Mouse (Mus musculus) CH12.LX (cell line): ENCODE data around the gene Lcor. TPM values are rescaled to one million over a fixed set of nuclear protein-coding genes. Genes with fewer than 3 reads are reported as not detected.
A peak's percentile ranks its signal among the peaks of the same experiment; 100 is the strongest.

Experiments
- DNase-seq: peaks from one replicate; pipeline ENCODE4 v3.0.0-alpha.2; 2013; ENCODE audit errors: extremely low read depth
- H3K27ac ChIP-seq: 2 replicates; pipeline ENCODE4 v1.5.1; 2012; ENCODE audit warnings: low read depth, mild to moderate bottlenecking, control low read depth, moderate library complexity; ENCODE audit not compliant: insufficient read depth
- H3K27me3 ChIP-seq: replicated peaks from 2 replicates; pipeline ENCODE3; 2012; ENCODE audit warnings: inconsistent platforms
- H3K36me3 ChIP-seq, 2 experiments: replicated peaks in 1 of 2; 2 replicates each; pipeline versions ENCODE3 to v1.6.1; 2012; ENCODE audit warnings: inconsistent platforms in 1 of 2, low read length in 1 of 2, mild to moderate bottlenecking in 1 of 2, mixed read lengths in 1 of 2, moderate library complexity in 1 of 2; ENCODE audit not compliant: control insufficient read depth in 1 of 2, insufficient read depth in 1 of 2
- H3K4me1 ChIP-seq, 2 experiments: 2 replicates each; pipeline ENCODE4 v1.6.1; 2012; ENCODE audit warnings: inconsistent platforms in 1 of 2, moderate library complexity in 1 of 2; ENCODE audit not compliant: insufficient read depth in 2 of 2, control insufficient read depth in 1 of 2
- H3K4me2 ChIP-seq: 2 replicates; pipeline ENCODE4 v1.6.1; 2012; ENCODE audit warnings: low read depth, mild to moderate bottlenecking, control low read depth; ENCODE audit not compliant: poor library complexity, insufficient read depth, severe bottlenecking
- H3K4me3 ChIP-seq, 3 experiments: fragments of 150-350 bp in 1 of 3; sonication (generic) in 1 of 3; replicated peaks in 1 of 3; 2 replicates each; pipeline versions ENCODE3 to v1.5.1; 2011 to 2012; ENCODE audit warnings: low read depth in 2 of 3, low read length in 2 of 3, mild to moderate bottlenecking in 2 of 3, moderate library complexity in 2 of 3, control low read depth in 1 of 3, improper control_type of control experiment in 1 of 3, inconsistent platforms in 1 of 3, mixed read lengths in 1 of 3; ENCODE audit not compliant: poor library complexity in 1 of 3
- H3K79me2 ChIP-seq: replicated peaks from 2 replicates; pipeline ENCODE4 v1.6.1; 2012; ENCODE audit warnings: mild to moderate bottlenecking, moderate library complexity; ENCODE audit not compliant: control insufficient read depth, poor library complexity, insufficient read depth, severe bottlenecking; ENCODE audit errors: extremely low read depth
- H3K9ac ChIP-seq: 2 replicates; pipeline ENCODE4 v1.6.1; 2012; ENCODE audit warnings: low read depth, mild to moderate bottlenecking, control low read depth, moderate library complexity; ENCODE audit not compliant: insufficient read depth
- H3K9me3 ChIP-seq: replicated peaks from 2 replicates; pipeline ENCODE3; 2012; ENCODE audit warnings: low read length, inconsistent platforms, mixed read lengths
- BHLHE40 ChIP-seq: IDR thresholded peaks from 2 replicates; pipeline ENCODE4 v1.6.1; 2011; ENCODE audit warnings: mild to moderate bottlenecking, low read depth, low read length, improper control_type of control experiment
- CHD1 ChIP-seq: IDR thresholded peaks from 2 replicates; pipeline ENCODE4 v1.6.1; 2012; ENCODE audit warnings: low read depth, low read length, improper control_type of control experiment, inconsistent platforms
- CHD2 ChIP-seq: IDR thresholded peaks from 2 replicates; pipeline ENCODE4 v1.6.1; 2011; ENCODE audit warnings: low read length, improper control_type of control experiment
- CTCF ChIP-seq, 2 experiments: IDR thresholded peaks in 1 of 2; conservative IDR thresholded peaks in 1 of 2; 2 replicates each; pipeline ENCODE4 v1.5.1; 2011 to 2012; ENCODE audit warnings: low read depth in 2 of 2, low read length in 2 of 2, improper control_type of control experiment in 1 of 2, inconsistent platforms in 1 of 2, mild to moderate bottlenecking in 1 of 2, moderate library complexity in 1 of 2
- HCFC1 ChIP-seq: IDR thresholded peaks from 2 replicates; pipeline ENCODE4 v1.6.1; 2012; ENCODE audit warnings: low read depth, mild to moderate bottlenecking, inconsistent platforms, low read length, improper control_type of control experiment
- JUN ChIP-seq: IDR thresholded peaks from 2 replicates; pipeline ENCODE4 v1.6.1; 2011; ENCODE audit warnings: low read depth, mild to moderate bottlenecking, low read length, improper control_type of control experiment, moderate library complexity; ENCODE audit not compliant: insufficient read depth
- MAFK ChIP-seq: IDR thresholded peaks from 2 replicates; pipeline ENCODE4 v1.6.1; 2011; ENCODE audit warnings: low read length, improper control_type of control experiment; ENCODE audit not compliant: insufficient replicate concordance
- MXI1 ChIP-seq: IDR thresholded peaks from 2 replicates; pipeline ENCODE4 v1.6.1; 2011; ENCODE audit warnings: mild to moderate bottlenecking, low read depth, low read length, improper control_type of control experiment
- MYC ChIP-seq: IDR thresholded peaks from 2 replicates; pipeline ENCODE4 v1.6.1; 2011; ENCODE audit warnings: low read depth, mild to moderate bottlenecking, improper control_type of control experiment, low read length
- NRF1 ChIP-seq: IDR thresholded peaks from 2 replicates; pipeline ENCODE4 v1.6.1; 2014; ENCODE audit warnings: low read depth, mild to moderate bottlenecking, inconsistent platforms, low read length, improper control_type of control experiment, moderate library complexity
- PAX5 ChIP-seq: IDR thresholded peaks from 2 replicates; pipeline ENCODE4 v1.6.1; 2012; ENCODE audit warnings: low read length, inconsistent platforms, mixed read lengths
- POLR2AphosphoS2 ChIP-seq: IDR thresholded peaks from 2 replicates; pipeline ENCODE4 v1.6.1; 2011; ENCODE audit warnings: low read depth, low read length, improper control_type of control experiment
- RAD21 ChIP-seq: IDR thresholded peaks from 2 replicates; pipeline ENCODE4 v1.6.1; 2011; ENCODE audit warnings: low read depth, mild to moderate bottlenecking, low read length, improper control_type of control experiment, moderate library complexity
- RCOR1 ChIP-seq: conservative IDR thresholded peaks from 2 replicates; pipeline ENCODE4 v1.6.1; 2012; ENCODE audit warnings: low read depth, mild to moderate bottlenecking, inconsistent platforms, low read length, improper control_type of control experiment
- SMC3 ChIP-seq: IDR thresholded peaks from 2 replicates; pipeline ENCODE4 v1.6.1; 2011; ENCODE audit warnings: low read depth, low read length, improper control_type of control experiment
- UBTF ChIP-seq: IDR thresholded peaks from 2 replicates; pipeline ENCODE4 v1.6.1; 2012; ENCODE audit warnings: low read depth, mild to moderate bottlenecking, inconsistent platforms, low read length, improper control_type of control experiment, moderate library complexity
- USF1 ChIP-seq: IDR thresholded peaks from 2 replicates; pipeline ENCODE4 v1.6.1; 2014; ENCODE audit warnings: low read depth, mild to moderate bottlenecking, inconsistent platforms, low read length, improper control_type of control experiment
- USF2 ChIP-seq: conservative IDR thresholded peaks from 2 replicates; pipeline ENCODE4 v1.6.1; 2011; ENCODE audit warnings: low read depth, low read length, improper control_type of control experiment
- ZMIZ1 ChIP-seq: IDR thresholded peaks from 2 replicates; pipeline ENCODE4 v1.6.1; 2012; ENCODE audit warnings: low read depth, mild to moderate bottlenecking, inconsistent platforms, low read length, improper control_type of control experiment
- dilution Hi-C: fragments of 300-500 bp; cut with MboI; formaldehyde crosslinking; loops from 2 replicates; pipeline ENCODE4 v1.14.3; 2020; ENCODE audit warnings: low sequenced_read_pairs; ENCODE audit not compliant: extremely low pct_unique_long_range_greater_than_20kb, extremely low pct_ligation_motif_present
- in situ Hi-C: fragments of 300-500 bp; cut with MboI; formaldehyde crosslinking; loops from 3 replicates; pipeline ENCODE4 v1.14.3; 2019; ENCODE audit warnings: low sequenced_read_pairs, low pct_ligation_motif_present, low pct_unique_long_range_greater_than_20kb, mixed read lengths
- polyA plus RNA-seq: library from polyadenylated mRNA; unstranded; fragments of >175 nt; gene quantifications from 2 replicates; pipeline ENCODE4 v1.2.1, GENCODE M21; 2012; ENCODE audit warnings: low read depth; ENCODE audit not compliant: insufficient read length
- total RNA-seq, 2 experiments: library from RNA; depleted of rRNA; stranded (reverse); fragments of 300-350 nt in 1 of 2; fragments of >200 nt in 1 of 2; gene quantifications; 2 replicates each; pipeline ENCODE4 v1.2.3; 2012 to 2014

Lcor gene
- total and polyA plus RNA-seq, 3 experiments = 2.9 to 4.8 (median 3.4) TPM

DNA sequence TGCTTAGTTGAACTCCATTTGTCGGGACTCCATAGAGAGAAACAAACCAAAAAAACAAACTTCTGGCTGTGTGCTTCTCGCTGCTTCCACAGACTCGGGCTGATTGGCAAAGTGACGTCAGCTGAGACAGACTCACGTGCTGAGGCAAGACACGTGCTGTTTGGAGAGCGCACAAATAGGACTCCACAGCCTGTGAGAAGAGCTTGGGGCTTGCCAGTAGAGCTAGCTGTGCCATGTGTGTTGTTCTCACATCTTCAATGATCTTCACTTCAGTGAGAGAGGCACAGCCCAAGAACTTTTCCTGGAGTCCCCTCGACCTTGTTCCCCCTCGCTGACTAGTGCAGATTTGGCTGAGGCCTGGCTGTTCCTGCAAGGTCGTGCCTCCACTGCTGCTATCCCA is 47.1 kb upstream of the Lcor start:
- no peaks in the 10 kb centered on the region for H3K9me3 ChIP-seq
- dilution Hi-C loops = no loop called here

GRCm38 (mm10) chr19:41436461-41436860 is 46.0 kb upstream of the Lcor start:
- H3K36me3 ChIP-seq = no peaks in the 10 kb centered on the region
- H3K79me2 ChIP-seq = no peaks in the 10 kb centered on the region
- H3K4me1 ChIP-seq = no peaks in the 10 kb centered on the region
- no peaks in the 10 kb centered on the region for H3K9me3 ChIP-seq
- no peaks in the 10 kb centered on the region for H3K27me3 ChIP-seq
- H3K9ac ChIP-seq = no peak overlapping the region
- dilution Hi-C loops (no loop called here), in situ Hi-C loops (no loop called here)
- H3K4me3 ChIP-seq = no peak overlapping the region
- DNase-seq = no peak
- no peak overlapping the region for H3K27ac ChIP-seq
- H3K4me2 ChIP-seq = no peak overlapping the region
- peak; percentile 28 for TF ChIP-seq RAD21
- no peak for TF ChIP-seq MAFK
- no peak for TF ChIP-seq MYC
- no peak for TF ChIP-seq PAX5
- no peak for TF ChIP-seq MXI1
- no peak for TF ChIP-seq JUN
- no peak for TF ChIP-seq NRF1
- peak in 1 of 2 experiments; percentile 36; a peak in 2 of 4 replicates for TF ChIP-seq CTCF (conservative IDR thresholded peaks at IDR 0.05 in 1 of 2, IDR thresholded peaks at IDR 0.05 in 1 of 2; ENCODE audit: low read depth in 2 of 2, low read length in 2 of 2)
- TF ChIP-seq HCFC1 = no peak
- no peak for TF ChIP-seq RCOR1
- TF ChIP-seq POLR2AphosphoS2 = no peak
- no peak for TF ChIP-seq CHD1
- TF ChIP-seq USF2 = no peak
- peak; percentile 36; the same call in 1 of the 2 replicates for TF ChIP-seq SMC3
- TF ChIP-seq USF1 = no peak
- no peak for TF ChIP-seq UBTF

More for the DNA sequence above, 47.1 kb upstream of the Lcor start:
- Histone ChIP-seq H3K27me3 (no peaks in the 10 kb centered on the region), H3K4me2 (no peak overlapping the region), H3K27ac (no peak overlapping the region), H3K4me1 (no peaks in the 10 kb centered on the region), H3K4me3 (no peak overlapping the region), H3K79me2 (no peaks in the 10 kb centered on the region), H3K36me3 (no peaks in the 10 kb centered on the region)
- in situ Hi-C loops = no loop called here
- no peak for DNase-seq
- no peak for TF ChIP-seq UBTF
- no peak for TF ChIP-seq RCOR1
- no peak for TF ChIP-seq BHLHE40
- TF ChIP-seq CHD1 = no peak
- TF ChIP-seq JUN = no peak
- no peak for TF ChIP-seq USF1
- TF ChIP-seq ZMIZ1 = no peak
- TF ChIP-seq CHD2 = no peak
- TF ChIP-seq, all 38 proteins: peak for 0
- H3K9ac ChIP-seq = no peak overlapping the region
